Mouse (Mus musculus): Measurements from ENCODE around the gene Rab4a.

GRCm38 (mm10) chr8:123826001-123826400 is 20.2 kb downstream of the Rab4a start:
- TF ChIP-seq MYOD1 (IDR thresholded peaks at IDR 0.05; ENCODE audit: control insufficient read depth, insufficient read length, low read depth) (no peak), CTCF (IDR thresholded peaks at IDR 0.05; ENCODE audit: control insufficient read depth, insufficient read depth, insufficient read length) (peak; percentile 85), MAX (IDR thresholded peaks at IDR 0.05) (no peak)

Measured in C2C12 (cell line).